Mouse (Mus musculus): ENCODE measurements at regions not wholly inside any gene's neighbourhood (a gene's known extent, or its start where the extent isn't known, plus 50 kb on each side); places are given as distances from the start of the nearest gene placed in this dataset.

DNA sequence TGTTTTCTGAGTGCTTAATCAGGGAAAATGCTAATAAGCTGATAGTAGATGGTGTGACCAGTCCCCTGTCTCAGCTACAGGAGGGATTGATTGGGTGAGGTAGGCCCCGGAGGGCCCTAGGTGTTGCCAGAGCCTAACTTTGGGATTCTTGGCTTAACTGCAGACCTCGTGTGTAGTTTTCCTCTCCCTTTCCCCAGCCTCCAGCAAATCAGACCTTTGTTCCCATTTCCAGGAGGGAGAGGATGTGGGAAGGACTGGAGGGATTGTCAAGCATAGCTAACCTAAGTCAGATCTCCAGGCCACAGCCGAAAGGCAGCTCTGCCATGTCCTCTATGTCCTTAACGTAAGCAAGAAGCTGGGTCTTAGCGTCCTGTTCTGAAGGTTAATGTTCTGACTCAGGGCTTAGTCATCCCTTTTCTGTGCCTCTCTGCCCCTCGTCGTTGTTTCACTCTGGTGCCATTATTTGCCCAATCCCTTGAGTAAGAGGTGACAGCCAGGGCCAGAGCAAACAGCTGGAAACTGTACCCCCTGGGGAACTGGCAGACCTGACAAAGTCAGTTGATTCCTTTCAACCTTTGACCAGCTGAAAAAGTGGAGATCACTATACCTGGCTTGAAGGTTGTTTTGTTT is 83.2 kb upstream of the Sipa1l1 start:
- no peaks in the 10 kb centered on the region for H3K9me3 ChIP-seq
- no peaks in the 10 kb centered on the region for H3K4me1 ChIP-seq
- no peak overlapping the region for H3K9ac ChIP-seq
- H3K4me2 ChIP-seq: no peak overlapping the region
- no peak for ATAC-seq (ENCODE audit: extremely low read depth, insufficient number of reproducible peaks, low FRiP score, low TSS enrichment)
- 41% methylated on average over 7 of the region's 7 CpGs for WGBS
- no peaks in the 10 kb centered on the region for H3K27me3 ChIP-seq (replicated peaks)
- H3K27ac ChIP-seq (replicated peaks): no peak overlapping the region
- no peaks in the 10 kb centered on the region for H3K36me3 ChIP-seq
- H3K4me3 ChIP-seq: no peak overlapping the region

DNA sequence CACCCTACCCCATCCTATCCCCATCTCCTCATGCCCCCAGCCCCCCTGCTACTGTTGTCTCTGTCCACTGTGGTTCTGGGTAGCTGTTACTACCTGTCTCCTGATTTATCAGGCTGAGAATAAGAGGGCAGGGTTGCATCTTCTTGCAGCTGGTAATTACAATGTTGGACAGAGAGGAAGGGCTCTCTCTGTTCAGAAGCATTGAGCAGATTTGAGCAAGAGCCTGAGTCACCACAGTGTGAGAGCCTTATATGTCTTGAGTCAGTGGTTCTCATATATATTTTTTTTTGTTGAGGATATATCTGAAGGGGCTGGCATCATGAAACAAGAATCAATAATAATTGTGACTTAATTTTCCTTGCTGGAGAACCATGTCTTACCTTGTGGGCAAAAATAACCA is 82.7 kb upstream of the Sipa1l1 start:
- no peaks in the 10 kb centered on the region for H3K27me3 ChIP-seq (replicated peaks)
- H3K4me3 ChIP-seq: no peak overlapping the region
- H3K9ac ChIP-seq: no peak overlapping the region
- H3K27ac ChIP-seq (replicated peaks): no peak overlapping the region
- no peaks in the 10 kb centered on the region for H3K4me1 ChIP-seq
- no peak for ATAC-seq (ENCODE audit: extremely low read depth, insufficient number of reproducible peaks, low FRiP score, low TSS enrichment)
- H3K36me3 ChIP-seq: no peaks in the 10 kb centered on the region
- H3K9me3 ChIP-seq: no peaks in the 10 kb centered on the region
- H3K4me2 ChIP-seq: no peak overlapping the region

DNA sequence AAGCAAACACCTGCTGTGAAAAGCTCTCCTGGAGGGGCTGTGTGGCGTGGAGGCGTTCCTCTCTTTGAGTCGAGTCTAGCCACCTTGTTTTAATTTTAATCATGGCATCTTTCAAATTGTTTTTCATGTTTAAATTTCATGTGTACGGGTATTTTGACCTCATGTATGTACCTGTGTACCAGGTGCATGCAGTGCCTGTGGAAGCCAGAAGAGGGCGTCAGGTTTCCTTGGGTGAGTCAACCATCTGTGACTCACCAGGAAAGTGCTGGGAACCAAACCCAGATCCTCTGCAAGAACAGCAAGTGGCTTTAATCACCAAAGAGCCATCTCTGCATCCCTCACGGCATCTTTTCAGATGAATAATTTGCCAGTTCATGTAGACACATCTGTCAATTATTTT is 79.8 kb upstream of the Sipa1l1 start:
- no peak overlapping the region for H3K4me3 ChIP-seq
- no peaks in the 10 kb centered on the region for H3K36me3 ChIP-seq
- H3K27ac ChIP-seq (replicated peaks): no peak overlapping the region
- H3K4me2 ChIP-seq: no peak overlapping the region
- H3K4me1 ChIP-seq: peaks cover 8% of the 10 kb centered on the region; the same call in 1 of the 2 replicates
- no peaks in the 10 kb centered on the region for H3K27me3 ChIP-seq (replicated peaks)
- H3K9me3 ChIP-seq: no peaks in the 10 kb centered on the region
- WGBS: 83% methylated on average over 6 of the region's 6 CpGs
- no peak overlapping the region for H3K9ac ChIP-seq
- no peak for ATAC-seq (ENCODE audit: extremely low read depth, insufficient number of reproducible peaks, low FRiP score, low TSS enrichment)

DNA sequence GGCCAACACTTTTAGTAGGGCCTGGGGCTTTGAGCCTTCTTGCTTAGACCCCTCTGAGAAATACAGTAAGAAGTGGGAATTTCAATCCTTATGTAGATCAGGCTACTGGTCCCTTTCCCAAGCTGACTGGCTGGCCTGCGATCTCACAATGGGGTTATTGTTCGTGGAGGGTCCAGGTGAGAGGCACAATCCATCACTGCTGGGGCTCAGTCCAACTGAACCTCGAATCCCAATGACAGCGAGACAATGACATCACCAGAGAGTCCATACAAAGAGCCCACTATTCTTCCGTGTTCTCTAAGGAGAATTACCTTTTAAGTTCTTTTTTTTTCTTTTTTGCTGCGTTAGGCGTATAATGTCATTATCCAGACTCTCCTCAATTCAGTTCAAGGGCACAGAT is 75.8 kb upstream of the Sipa1l1 start:
- Histone ChIP-seq H3K9me3 (peaks cover 5% of the 10 kb centered on the region; the same call in 1 of the 2 replicates), H3K9ac (no peak overlapping the region), H3K4me3 (no peak overlapping the region), H3K27ac (replicated peaks) (no peak overlapping the region), H3K36me3 (no peaks in the 10 kb centered on the region), H3K4me2 (no peak overlapping the region), H3K27me3 (replicated peaks) (no peaks in the 10 kb centered on the region), H3K4me1 (peaks cover 8% of the 10 kb centered on the region; the same call in 1 of the 2 replicates)
- no peak for ATAC-seq (ENCODE audit: extremely low read depth, insufficient number of reproducible peaks, low FRiP score, low TSS enrichment)
- WGBS: 65% methylated on average over 7 of the region's 7 CpGs

DNA sequence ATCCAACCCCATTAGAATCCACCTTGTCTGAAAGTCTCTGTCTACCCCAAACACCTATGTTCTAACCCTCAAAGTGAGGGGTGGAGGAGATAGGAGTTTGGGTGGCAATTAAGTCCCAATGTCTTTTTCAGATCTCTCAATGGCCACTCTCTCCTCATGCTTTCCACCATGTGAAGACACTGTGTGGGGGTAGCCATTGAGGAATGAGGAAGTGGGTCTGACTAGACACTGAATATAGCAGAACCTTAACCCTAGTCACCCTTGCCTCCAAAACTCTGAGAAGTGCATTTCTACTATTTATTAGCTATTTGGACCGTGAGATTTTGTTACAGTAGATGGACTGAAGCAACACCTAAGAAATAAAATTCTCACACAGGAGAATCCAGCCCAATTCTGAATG is 73.7 kb upstream of the Sipa1l1 start:
- 79% methylated on average over 1 of the region's 1 CpGs for WGBS
- H3K4me2 ChIP-seq: no peak overlapping the region
- H3K4me3 ChIP-seq: no peak overlapping the region
- no peak overlapping the region for H3K9ac ChIP-seq
- H3K36me3 ChIP-seq: no peaks in the 10 kb centered on the region
- no peaks in the 10 kb centered on the region for H3K27me3 ChIP-seq (replicated peaks)
- peaks cover 5% of the 10 kb centered on the region; the same call in 1 of the 2 replicates for H3K9me3 ChIP-seq
- H3K27ac ChIP-seq (replicated peaks): no peak overlapping the region
- H3K4me1 ChIP-seq: peaks cover 8% of the 10 kb centered on the region; the same call in 1 of the 2 replicates
- no peak for ATAC-seq (ENCODE audit: extremely low read depth, insufficient number of reproducible peaks, low FRiP score, low TSS enrichment)

DNA sequence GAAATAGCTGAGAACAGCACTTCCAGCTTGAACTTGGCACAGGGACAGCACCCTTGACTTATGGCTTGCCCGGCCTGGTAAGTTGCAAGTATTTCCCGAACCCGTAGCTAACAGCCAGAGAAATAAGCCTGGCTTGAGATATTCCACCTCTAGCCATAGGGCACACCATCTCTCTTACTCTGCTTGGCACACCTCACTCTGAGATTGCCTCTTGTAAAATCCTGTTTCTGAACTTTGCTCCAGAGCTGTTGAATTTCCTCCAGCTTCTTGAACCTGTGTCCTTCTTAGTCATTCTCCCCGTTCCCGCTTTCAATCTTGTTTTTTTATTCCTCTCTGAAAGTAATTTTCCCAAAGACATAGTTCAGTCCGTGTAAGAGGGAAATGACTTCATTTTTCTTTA is 72.0 kb upstream of the Sipa1l1 start:
- Histone ChIP-seq H3K36me3 (no peaks in the 10 kb centered on the region), H3K27ac (replicated peaks) (no peak overlapping the region), H3K9me3 (peaks cover 5% of the 10 kb centered on the region; the same call in 1 of the 2 replicates), H3K4me1 (peaks cover 8% of the 10 kb centered on the region; the same call in 1 of the 2 replicates), H3K4me3 (no peak overlapping the region), H3K9ac (no peak overlapping the region), H3K4me2 (no peak overlapping the region), H3K27me3 (replicated peaks) (no peaks in the 10 kb centered on the region)
- no peak for ATAC-seq (ENCODE audit: extremely low read depth, insufficient number of reproducible peaks, low FRiP score, low TSS enrichment)
- 80% methylated on average over 6 of the region's 6 CpGs for WGBS

DNA sequence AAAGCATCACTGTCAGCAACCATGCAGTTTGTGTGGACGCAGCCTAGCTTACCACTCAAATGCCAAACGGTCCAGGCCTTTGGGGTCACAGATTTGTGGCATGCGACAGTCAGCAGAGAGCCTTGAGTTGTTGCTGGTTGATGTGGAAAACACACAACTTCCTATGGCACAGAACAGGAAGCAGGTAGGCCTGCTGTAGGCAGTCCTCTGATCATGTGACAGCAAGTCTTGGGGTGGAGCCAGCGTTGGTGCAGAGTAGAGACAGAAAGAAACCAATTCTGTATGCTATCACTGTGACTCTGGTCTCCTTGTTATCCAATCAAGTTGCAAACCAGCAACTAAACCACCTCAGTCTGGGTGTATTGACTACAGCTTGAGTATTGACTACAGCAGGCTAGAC is 71.5 kb upstream of the Sipa1l1 start:
- no peak for ATAC-seq (ENCODE audit: extremely low read depth, insufficient number of reproducible peaks, low FRiP score, low TSS enrichment)
- Histone ChIP-seq H3K4me2 (no peak overlapping the region), H3K9ac (no peak overlapping the region), H3K4me3 (no peak overlapping the region), H3K36me3 (no peaks in the 10 kb centered on the region), H3K27ac (replicated peaks) (no peak overlapping the region), H3K27me3 (replicated peaks) (no peaks in the 10 kb centered on the region), H3K9me3 (peaks cover 5% of the 10 kb centered on the region; the same call in 1 of the 2 replicates), H3K4me1 (peaks cover 8% of the 10 kb centered on the region; the same call in 1 of the 2 replicates)
- WGBS: 78% methylated on average over 4 of the region's 4 CpGs

DNA sequence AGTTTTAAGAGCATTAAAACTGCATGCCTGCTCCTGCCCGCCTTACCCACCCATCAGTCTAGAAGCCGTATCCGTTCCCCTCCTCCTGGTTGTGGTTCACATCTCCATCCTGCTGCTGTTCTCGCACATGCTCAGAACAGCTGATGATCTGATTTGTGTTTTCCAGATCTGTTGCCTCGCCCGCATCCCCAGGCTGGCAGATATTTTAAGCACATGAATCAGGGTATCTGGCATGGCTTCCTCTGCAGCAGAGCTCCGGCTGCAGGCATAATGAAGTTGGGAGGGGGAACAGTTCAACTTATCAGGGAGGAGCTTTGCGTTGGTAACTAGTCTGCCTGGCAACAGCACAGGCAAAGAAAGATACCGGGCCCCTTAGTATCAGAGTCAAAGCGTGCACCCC is 64.9 kb upstream of the Sipa1l1 start:
- peak overlapping the region; percentile 84 for H3K27ac ChIP-seq (replicated peaks)
- H3K4me1 ChIP-seq: peaks cover 34% of the 10 kb centered on the region
- H3K9ac ChIP-seq: no peak overlapping the region
- peak overlapping the region; percentile 34 for H3K4me2 ChIP-seq
- H3K9me3 ChIP-seq: 0 out of 2 replicates have a peak, but pooled peaks cover 8% of the 10 kb centered on the region
- ATAC-seq (ENCODE audit: extremely low read depth, insufficient number of reproducible peaks, low FRiP score, low TSS enrichment): no peak
- H3K36me3 ChIP-seq: no peaks in the 10 kb centered on the region
- H3K4me3 ChIP-seq: no peak overlapping the region
- 27% methylated on average over 10 of the region's 10 CpGs for WGBS
- no peaks in the 10 kb centered on the region for H3K27me3 ChIP-seq (replicated peaks)

DNA sequence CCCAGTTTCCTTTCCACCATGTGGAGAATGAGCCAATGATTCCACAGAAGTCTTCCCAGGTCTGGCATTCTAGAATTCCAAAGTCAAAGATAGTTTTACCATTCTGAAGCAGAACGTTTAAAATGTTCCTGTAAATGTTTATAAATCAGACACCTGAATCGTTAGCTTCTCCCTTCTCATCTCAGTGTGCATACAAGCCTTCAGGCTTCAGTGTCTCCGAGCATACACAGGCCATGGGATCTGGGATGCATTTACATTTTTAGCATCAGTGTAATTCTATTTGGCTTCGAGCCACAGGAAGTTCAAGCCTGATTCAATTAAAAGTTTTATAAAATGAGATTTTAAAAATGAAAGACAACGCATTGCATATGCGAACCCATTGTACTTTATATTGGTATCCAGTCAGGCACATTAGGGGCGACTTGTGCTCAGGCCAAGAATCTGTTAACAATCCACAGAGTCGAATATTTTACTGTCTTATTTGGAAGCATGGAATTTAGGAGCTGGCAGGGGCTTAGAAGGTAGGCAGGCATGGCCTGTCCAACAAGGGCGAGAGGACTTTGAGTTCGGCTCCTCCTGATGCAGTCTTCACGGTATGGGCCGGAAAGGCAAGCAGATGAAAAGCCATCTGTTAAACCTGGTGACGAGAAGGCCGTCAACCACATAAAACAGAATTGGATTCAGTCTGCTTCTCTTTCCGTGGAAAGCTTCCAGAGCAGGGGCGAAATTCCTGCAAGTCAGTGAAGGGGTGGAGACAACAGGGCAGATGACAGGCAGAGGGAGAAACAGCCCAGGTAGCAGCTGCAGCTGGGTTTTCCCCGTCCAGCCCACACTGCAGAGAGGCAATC is 63.7 kb upstream of the Sipa1l1 start:
- Histone ChIP-seq H3K4me3 (no peak overlapping the region), H3K4me2 (peak overlapping the region; percentile 24), H3K36me3 (no peaks in the 10 kb centered on the region), H3K27ac (replicated peaks) (peak overlapping the region; percentile 84), H3K9ac (peak overlapping the region; percentile 34; the same call in 1 of the 2 replicates), H3K4me1 (peaks cover 34% of the 10 kb centered on the region), H3K27me3 (replicated peaks) (no peaks in the 10 kb centered on the region), H3K9me3 (0 out of 2 replicates have a peak, but pooled peaks cover 8% of the 10 kb centered on the region)
- ATAC-seq (ENCODE audit: extremely low read depth, insufficient number of reproducible peaks, low FRiP score, low TSS enrichment): no peak
- 47% methylated on average over 17 of the region's 17 CpGs for WGBS

DNA sequence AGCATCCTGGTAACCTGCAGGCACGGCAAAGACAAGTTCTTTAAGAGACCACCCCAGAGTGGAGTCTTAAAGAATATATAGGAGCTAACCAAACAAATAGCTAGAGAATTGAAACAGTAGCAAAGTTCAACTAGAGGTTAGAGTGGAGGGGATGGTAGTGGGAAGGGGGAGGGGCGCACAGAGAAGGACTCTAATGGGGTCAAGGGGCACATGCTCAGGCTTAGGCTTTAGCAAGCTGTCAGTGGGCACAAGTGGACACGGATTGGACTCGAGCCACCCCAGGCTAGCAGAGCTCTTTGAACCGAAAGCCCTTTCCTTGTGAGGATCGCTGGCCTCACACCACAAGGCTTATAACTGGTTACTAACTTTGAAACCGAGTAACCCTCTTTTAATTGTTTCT is 53.4 kb upstream of the Sipa1l1 start:
- ATAC-seq (ENCODE audit: extremely low read depth, insufficient number of reproducible peaks, low FRiP score, low TSS enrichment): no peak
- Histone ChIP-seq H3K27ac (replicated peaks) (peak overlapping the region; percentile 30; the same call in 1 of the 2 replicates), H3K4me2 (no peak overlapping the region), H3K27me3 (replicated peaks) (no peaks in the 10 kb centered on the region), H3K4me3 (no peak overlapping the region), H3K4me1 (peaks cover 32% of the 10 kb centered on the region), H3K9ac (no peak overlapping the region), H3K36me3 (no peaks in the 10 kb centered on the region), H3K9me3 (peaks cover 5% of the 10 kb centered on the region)
- 55% methylated on average over 7 of the region's 7 CpGs for WGBS

All from heart, embryonic 13.5 days (tissue).